8 mouse cellular contexts compared by ENCODE assay signal in the genomic region with DNA sequence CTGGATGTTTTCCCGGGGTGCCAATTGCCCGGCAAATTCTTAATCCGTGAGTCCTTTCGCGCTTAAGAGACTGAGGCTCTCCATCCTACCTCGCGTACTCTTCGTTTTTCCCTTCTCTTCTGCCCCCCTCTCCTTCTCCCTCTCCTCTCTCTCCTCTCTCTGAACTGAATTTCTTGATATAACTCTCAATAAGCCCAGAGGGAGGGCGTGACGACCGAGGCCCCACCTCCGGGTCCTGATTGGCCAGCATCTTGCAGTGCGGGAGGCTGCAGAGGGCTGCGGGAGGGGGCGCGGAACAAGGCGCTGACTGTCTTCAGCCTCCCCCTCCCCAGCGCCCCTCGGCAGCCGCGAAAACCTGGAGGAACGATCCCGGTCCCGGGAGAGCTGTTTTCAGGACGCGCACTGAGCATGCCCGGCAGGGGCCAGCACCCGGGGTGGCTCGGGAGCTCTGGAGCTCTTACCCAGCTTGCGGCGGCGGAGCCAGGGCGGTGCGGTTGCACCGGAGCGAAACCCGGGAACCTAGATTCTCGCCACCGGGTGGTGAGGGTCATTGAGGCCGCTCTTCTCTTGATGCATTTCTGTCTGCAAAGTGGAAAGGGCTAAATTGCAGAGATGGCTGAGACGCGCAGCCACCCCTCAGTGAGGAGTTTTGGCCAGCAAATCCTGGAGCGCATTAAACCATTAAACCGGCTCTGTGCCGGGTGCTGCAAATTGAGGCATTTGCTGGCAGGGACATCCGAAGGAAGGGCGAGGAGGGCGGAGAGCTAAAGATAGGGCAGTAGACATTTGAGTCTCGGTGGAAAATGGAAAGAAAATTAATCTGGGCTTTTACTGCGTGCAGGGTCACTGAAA. TPM values are rescaled to one million over a fixed set of nuclear protein-coding genes. Genes with fewer than 3 reads are reported as not detected.
DNase-seq lines count a peak whose midpoint lies in the region; ATAC-seq lines count a peak whose summit lies in the region.

A gene (minus strand): TSS at position 161 of the 852 bp plus-strand sequence.

- intact Hi-C loops in gastrocnemius, postnatal 14 days (cut with DNase I; ENCODE audit: low total_unique reads), result no loop called here

- peak; percentile 82 for DNase-seq in adrenal gland, adult 2 months
- DNase-seq in embryo, embryonic 10 days (ENCODE audit: low spot score), result peak; percentile 92
- DNase-seq in gastrocnemius, postnatal 14 days, result peak; percentile 84
- peak; percentile 52 for DNase-seq in hindlimb bud, embryonic 11.5 days (ENCODE audit: extremely low spot score, low read depth, low spot score)
- DNase-seq in left cerebral cortex, adult 8-10 months (ENCODE audit: low spot score in 2 of 2), result peak; percentile 97 to 99
- peak; percentile 78 to 89 for DNase-seq in lung, postnatal 4 days
- peak; percentile 99 for DNase-seq in right cerebral cortex, postnatal 36 days (ENCODE audit: low spot score in 2 of 2)

- ATAC-seq in activated CD4-positive, CD25-positive, alpha-beta regulatory T cell, adult 4 months, result no peak

RNA-seq across cellular contexts. Expression of the gene that starts here (rescaled TPM):
- total RNA-seq in adrenal gland, adult 2 months (2021), result 1 to 10 TPM; 1.8 to 2.1 TPM
- 0.29 and 0.55 TPM in 2 replicates for polyA plus RNA-seq in adrenal gland, adult 2 months (2012; rRNA removed)
- total RNA-seq in gastrocnemius, postnatal 14 days (2021), result 1 to 10 TPM in 1 of 2 experiments, under 1 TPM in 1; 0.84 to 2.1 TPM
- 100 to 1,000 TPM; 170 to 200 (median 175) TPM for total RNA-seq in left cerebral cortex, adult 8-10 months (2022)
- not detected for polyA plus RNA-seq in activated CD4-positive, CD25-positive, alpha-beta regulatory T cell, adult 4 months (2017; shearing (Covaris generic))

Comparison
In these comparisons a context has a peak if more than half of its experiments do, and no peak if none do; other contexts are left out.
1. RNA of the gene that starts here (total RNA-seq): 170 to 200 TPM in left cerebral cortex, adult 8-10 months; 1.8 to 2.1 TPM in adrenal gland, adult 2 months and 0.84 to 2.1 TPM in gastrocnemius, postnatal 14 days; every median in the first group is over 10 times any median in the second.
2. Peak in every context shown above with its lines, with median percentiles within 50 percentile points of each other: DNase-seq.